Mouse (Mus musculus): Measurements from ENCODE around the gene Fbxo47.

The Fbxo47 gene

GRCm38 (mm10) chr11:97883918-97884600 lies at the start of gene Fbxo47:
TSS of gene Fbxo47 (minus strand) at chr11:97884154.
- peak; percentile 95 for DNase-seq (ENCODE audit: extremely low spot score, low read depth, low spot score)

GRCm38 (mm10) chr11:97933553-97933952 lies 49.6 kb upstream of the Fbxo47 start:
- DNase-seq (ENCODE audit: extremely low spot score, low read depth, low spot score): no peak

- no peak for DNase-seq (ENCODE audit: extremely low spot score, low read depth, low spot score)
These were observed 45.0 kb upstream of the Fbxo47 start for GRCm38 (mm10) chr11:97928905-97929304.

- no peak for DNase-seq (ENCODE audit: extremely low spot score, low read depth, low spot score)
These were observed 40.3 kb upstream of the Fbxo47 start for GRCm38 (mm10) chr11:97924217-97924616.

- DNase-seq (ENCODE audit: extremely low spot score, low read depth, low spot score): no peak
These were observed 39.7 kb upstream of the Fbxo47 start for GRCm38 (mm10) chr11:97923639-97924038.

GRCm38 (mm10) chr11:97915974-97916503 lies 32.1 kb upstream of the Fbxo47 start:
- no peak for DNase-seq (ENCODE audit: extremely low spot score, low read depth, low spot score)

- no peak for DNase-seq (ENCODE audit: extremely low spot score, low read depth, low spot score)
These were observed 31.5 kb upstream of the Fbxo47 start for GRCm38 (mm10) chr11:97915471-97915870.

- no peak for DNase-seq (ENCODE audit: extremely low spot score, low read depth, low spot score)
These were observed 29.2 kb upstream of the Fbxo47 start for GRCm38 (mm10) chr11:97913111-97913510.

GRCm38 (mm10) chr11:97908634-97909348 lies 24.8 kb upstream of the Fbxo47 start:
- DNase-seq (ENCODE audit: extremely low spot score, low read depth, low spot score): no peak

- DNase-seq (ENCODE audit: extremely low spot score, low read depth, low spot score): no peak
These were observed 24.0 kb upstream of the Fbxo47 start for GRCm38 (mm10) chr11:97907935-97908334.

GRCm38 (mm10) chr11:97906905-97907304 lies 23.0 kb upstream of the Fbxo47 start:
- DNase-seq (ENCODE audit: extremely low spot score, low read depth, low spot score): no peak

- DNase-seq (ENCODE audit: extremely low spot score, low read depth, low spot score): no peak
These were observed 22.0 kb upstream of the Fbxo47 start for GRCm38 (mm10) chr11:97905941-97906340.

- no peak for DNase-seq (ENCODE audit: extremely low spot score, low read depth, low spot score)
These were observed 21.6 kb upstream of the Fbxo47 start for GRCm38 (mm10) chr11:97905540-97905939.

GRCm38 (mm10) chr11:97904801-97905200 lies 20.8 kb upstream of the Fbxo47 start:
- DNase-seq (ENCODE audit: extremely low spot score, low read depth, low spot score): no peak

GRCm38 (mm10) chr11:97901806-97902205 lies 17.9 kb upstream of the Fbxo47 start:
- DNase-seq (ENCODE audit: extremely low spot score, low read depth, low spot score): no peak

GRCm38 (mm10) chr11:97899822-97900221 lies 15.9 kb upstream of the Fbxo47 start:
- DNase-seq (ENCODE audit: extremely low spot score, low read depth, low spot score): peak; percentile 87

- DNase-seq (ENCODE audit: extremely low spot score, low read depth, low spot score): no peak
These were observed 13.7 kb upstream of the Fbxo47 start for GRCm38 (mm10) chr11:97897568-97898185.

GRCm38 (mm10) chr11:97896655-97897054 lies 12.7 kb upstream of the Fbxo47 start:
- DNase-seq (ENCODE audit: extremely low spot score, low read depth, low spot score): no peak

GRCm38 (mm10) chr11:97891821-97892220 lies 7.9 kb upstream of the Fbxo47 start:
- DNase-seq (ENCODE audit: extremely low spot score, low read depth, low spot score): no peak

- no peak for DNase-seq (ENCODE audit: extremely low spot score, low read depth, low spot score)
These were observed 1.5 kb upstream of the Fbxo47 start for GRCm38 (mm10) chr11:97885296-97885915.

GRCm38 (mm10) chr11:97884601-97885185 lies 739 bp upstream of the Fbxo47 start:
- no peak for DNase-seq (ENCODE audit: extremely low spot score, low read depth, low spot score)

All from hindlimb bud, embryonic 11.5 days (tissue).